Mouse (Mus musculus): Measurements from ENCODE around the gene Asb12. TPM values are rescaled to one million over a fixed set of nuclear protein-coding genes. Genes with fewer than 3 reads are reported as not detected.

Asb12 gene
- polyA plus RNA-seq, 1 experiment from 2014 or later = not detected

DNA sequence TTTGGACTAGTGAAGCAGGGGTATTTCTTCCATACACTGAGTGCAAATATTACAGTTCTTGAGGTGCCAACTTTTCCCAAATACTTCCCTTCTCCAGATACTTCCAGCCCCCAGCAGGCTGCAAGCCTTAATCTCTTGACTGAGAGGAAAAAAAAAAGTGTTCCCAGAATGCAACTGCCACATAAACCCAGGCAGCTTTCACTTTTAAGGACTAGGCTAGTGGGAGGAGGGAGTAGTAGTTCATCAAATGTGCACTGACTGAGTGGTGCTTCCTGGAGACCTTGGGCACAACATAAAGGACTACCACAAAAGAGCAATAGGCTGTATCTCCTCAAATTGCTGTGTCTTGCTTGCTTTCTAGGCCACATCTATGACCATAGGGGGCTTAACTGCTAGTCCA lies 116.5 kb downstream of the Asb12 start:
- no peak overlapping the region for H3K9ac ChIP-seq (ENCODE audit: low read depth, low read length)
- no peaks in the 10 kb centered on the region for H3K27me3 ChIP-seq (ENCODE audit: insufficient read depth, low read length)
- H3K4me1 ChIP-seq (replicated peaks; ENCODE audit: insufficient read depth, low read length) = no peaks in the 10 kb centered on the region
- no peaks in the 10 kb centered on the region for H3K9me3 ChIP-seq (replicated peaks; ENCODE audit: low read length)
- TF ChIP-seq CTCF (IDR thresholded peaks at IDR 0.05; ENCODE audit: low read depth) = no peak
- H3K36me3 ChIP-seq (ENCODE audit: insufficient read depth, low read length) = no peaks in the 10 kb centered on the region
- H3K4me3 ChIP-seq (replicated peaks; ENCODE audit: low read depth, low read length) = no peak overlapping the region
- H3K27ac ChIP-seq = no peak overlapping the region
- DNase-seq (ENCODE audit: low spot score) (peak; percentile 4), ATAC-seq (replicated peaks; ENCODE audit: low FRiP score, low read depth) (no peak)
- H3K4me2 ChIP-seq (ENCODE audit: low read length) = no peak overlapping the region

DNA sequence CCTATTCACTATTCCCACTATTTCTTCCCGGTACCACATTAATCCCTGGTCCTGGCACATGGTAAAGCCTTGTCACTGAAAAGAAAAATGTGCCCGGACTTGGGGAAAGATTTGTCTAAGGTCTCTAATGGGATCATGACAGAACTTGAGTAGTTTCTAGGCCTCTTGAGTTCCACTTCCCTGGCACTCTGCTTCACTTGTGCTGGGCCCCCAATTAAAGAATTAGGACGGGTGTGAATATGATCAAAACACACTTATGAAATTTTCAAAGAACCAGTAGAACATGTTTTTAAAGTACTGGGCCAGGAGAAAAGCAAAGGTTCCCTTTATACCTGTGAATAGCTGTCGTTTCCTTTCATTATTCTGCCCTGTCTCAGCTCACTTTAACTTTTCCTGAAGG lies 119.3 kb downstream of the Asb12 start:
- no peak overlapping the region for H3K9ac ChIP-seq (ENCODE audit: low read depth, low read length)
- H3K9me3 ChIP-seq (replicated peaks; ENCODE audit: low read length) = no peaks in the 10 kb centered on the region
- no peak overlapping the region for H3K4me3 ChIP-seq (replicated peaks; ENCODE audit: low read depth, low read length)
- DNase-seq (ENCODE audit: low spot score) (no peak), ATAC-seq (replicated peaks; ENCODE audit: low FRiP score, low read depth) (no peak)
- no peaks in the 10 kb centered on the region for H3K27me3 ChIP-seq (ENCODE audit: insufficient read depth, low read length)
- H3K4me2 ChIP-seq (ENCODE audit: low read length) = no peak overlapping the region
- WGBS = 85% methylated on average over 4 of the region's 4 CpGs
- TF ChIP-seq CTCF (IDR thresholded peaks at IDR 0.05; ENCODE audit: low read depth) = no peak
- no peaks in the 10 kb centered on the region for H3K36me3 ChIP-seq (ENCODE audit: insufficient read depth, low read length)
- no peaks in the 10 kb centered on the region for H3K4me1 ChIP-seq (replicated peaks; ENCODE audit: insufficient read depth, low read length)
- H3K27ac ChIP-seq = no peak overlapping the region

DNA sequence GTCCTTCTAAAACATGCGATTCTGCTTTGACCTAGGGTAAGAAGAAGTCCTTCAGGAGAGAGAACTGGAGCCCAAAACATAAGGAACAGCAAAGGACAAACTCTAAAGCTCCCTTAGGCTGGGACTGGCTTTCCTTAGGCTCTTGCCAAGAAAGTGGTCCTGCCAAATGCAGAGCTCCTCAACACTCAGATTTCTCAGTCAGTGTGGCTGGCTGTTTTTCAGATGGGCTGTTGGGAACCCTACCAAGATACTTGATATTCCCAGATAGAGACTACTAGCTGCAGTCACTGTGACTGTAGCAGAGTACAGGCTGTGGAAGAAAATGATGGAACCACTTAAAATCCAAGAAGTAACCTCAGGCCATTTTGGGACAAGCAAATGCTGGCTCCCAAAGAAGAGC lies 120.6 kb downstream of the Asb12 start:
- no peaks in the 10 kb centered on the region for H3K36me3 ChIP-seq (ENCODE audit: insufficient read depth, low read length)
- 83% methylated on average over 1 of the region's 1 CpGs for WGBS
- H3K9ac ChIP-seq (ENCODE audit: low read depth, low read length) = no peak overlapping the region
- DNase-seq (ENCODE audit: low spot score) (no peak), ATAC-seq (replicated peaks; ENCODE audit: low FRiP score, low read depth) (no peak)
- no peak overlapping the region for H3K27ac ChIP-seq
- no peaks in the 10 kb centered on the region for H3K4me1 ChIP-seq (replicated peaks; ENCODE audit: insufficient read depth, low read length)
- H3K27me3 ChIP-seq (ENCODE audit: insufficient read depth, low read length) = no peaks in the 10 kb centered on the region
- TF ChIP-seq CTCF (IDR thresholded peaks at IDR 0.05; ENCODE audit: low read depth) = no peak
- H3K4me2 ChIP-seq (ENCODE audit: low read length) = no peak overlapping the region
- no peak overlapping the region for H3K4me3 ChIP-seq (replicated peaks; ENCODE audit: low read depth, low read length)
- no peaks in the 10 kb centered on the region for H3K9me3 ChIP-seq (replicated peaks; ENCODE audit: low read length)

Other genes with a start within 250 kb of the Asb12 start
- gene Amer1, start 113.1 kb downstream of the Asb12 start, polyA plus RNA-seq (2015; fragmentation: Nextera tagmentation; extraction: Ambion mirVana) = 6.1 and 6.7 TPM in 2 replicates
- gene Pfn5, start 117 bp upstream of the Asb12 start, polyA plus RNA-seq (2015; fragmentation: Nextera tagmentation; extraction: Ambion mirVana) = not detected in 2 replicates
- 16.7 and 17.4 TPM in 2 replicates for gene Zc4h2, start 100.5 kb upstream of the Asb12 start, polyA plus RNA-seq (2015; fragmentation: Nextera tagmentation; extraction: Ambion mirVana)
- gene Zc3h12b, start 153.7 kb upstream of the Asb12 start, polyA plus RNA-seq (2015; fragmentation: Nextera tagmentation; extraction: Ambion mirVana) = 1.6 and 1.7 TPM in 2 replicates